Mouse (Mus musculus) embryonic facial prominence, embryonic 14.5 days (tissue): ENCODE results near the gene Nek2. TPM values are rescaled to one million over a fixed set of nuclear protein-coding genes. Genes with fewer than 3 reads are reported as not detected.

ENCODE experiments used
- ATAC-seq: fragments of 200-750 bp; cut with Nextera tagmentation; 2 replicates; pipeline ENCODE4 v1.8.0; 2017; ENCODE audit warnings: low read depth, moderate number of reproducible peaks, moderate TSS enrichment
- DNase-seq: peaks from one replicate; pipeline ENCODE4 v3.0.0-alpha.2; 2015; ENCODE audit warnings: low spot score
- H3K27ac ChIP-seq: fragments of 300-500 bp; sonication (generic); replicated peaks from 2 replicates; pipeline ENCODE4 v1.5.1; 2014; ENCODE audit warnings: low read depth, mild to moderate bottlenecking, low read length, moderate library complexity
- H3K27me3 ChIP-seq: fragments of 300-500 bp; sonication (generic); replicated peaks from 2 replicates; pipeline ENCODE4 v1.6.1; 2014; ENCODE audit warnings: low read length; ENCODE audit not compliant: control insufficient read depth, insufficient read depth
- H3K36me3 ChIP-seq: fragments of 300-500 bp; sonication (generic); 2 replicates; pipeline ENCODE4 v1.6.1; 2014; ENCODE audit warnings: low read length, mixed read lengths; ENCODE audit not compliant: control insufficient read depth, insufficient read depth
- H3K4me1 ChIP-seq: fragments of 300-500 bp; sonication (generic); 2 replicates; pipeline ENCODE4 v1.6.1; 2014; ENCODE audit warnings: antibody characterized with exemption, low read length; ENCODE audit not compliant: control insufficient read depth, insufficient read depth
- H3K4me2 ChIP-seq: fragments of 300-500 bp; sonication (generic); 2 replicates; pipeline ENCODE4 v1.6.1; 2014; ENCODE audit warnings: low read depth, mild to moderate bottlenecking, low read length, moderate library complexity, mixed read lengths
- H3K4me3 ChIP-seq: fragments of 300-500 bp; sonication (generic); 2 replicates; pipeline ENCODE4 v1.5.1; 2014; ENCODE audit warnings: low read depth, mild to moderate bottlenecking, low read length
- H3K9ac ChIP-seq: fragments of 300-500 bp; sonication (generic); 2 replicates; pipeline ENCODE4 v1.6.1; 2014; ENCODE audit warnings: low read depth, mild to moderate bottlenecking, low read length, moderate library complexity, mixed read lengths
- H3K9me3 ChIP-seq: fragments of 300-500 bp; sonication (generic); 2 replicates; pipeline ENCODE4 v1.6.1; 2016; ENCODE audit warnings: low read length; ENCODE audit not compliant: control insufficient read depth
- WGBS: fragments of 180-500 bp; shearing (Covaris S2); extraction: QIAGEN DNeasy Blood & Tissue Kit; methylation state at CpG from one replicate; pipeline ENCODE4 v1.1.7; 2014; 5-methylcytosine and 5-hydroxymethylcytosine counted together
- polyA plus RNA-seq: library from polyadenylated mRNA; unstranded; fragments of >200 nt; fragmentation: Nextera tagmentation; extraction: Ambion mirVana; gene quantifications from 2 replicates; pipeline ENCODE4 v1.2.1, GENCODE M21; 2014

Nek2 gene
- polyA plus RNA-seq, result 28.1 and 29.0 TPM in 2 replicates

DNA sequence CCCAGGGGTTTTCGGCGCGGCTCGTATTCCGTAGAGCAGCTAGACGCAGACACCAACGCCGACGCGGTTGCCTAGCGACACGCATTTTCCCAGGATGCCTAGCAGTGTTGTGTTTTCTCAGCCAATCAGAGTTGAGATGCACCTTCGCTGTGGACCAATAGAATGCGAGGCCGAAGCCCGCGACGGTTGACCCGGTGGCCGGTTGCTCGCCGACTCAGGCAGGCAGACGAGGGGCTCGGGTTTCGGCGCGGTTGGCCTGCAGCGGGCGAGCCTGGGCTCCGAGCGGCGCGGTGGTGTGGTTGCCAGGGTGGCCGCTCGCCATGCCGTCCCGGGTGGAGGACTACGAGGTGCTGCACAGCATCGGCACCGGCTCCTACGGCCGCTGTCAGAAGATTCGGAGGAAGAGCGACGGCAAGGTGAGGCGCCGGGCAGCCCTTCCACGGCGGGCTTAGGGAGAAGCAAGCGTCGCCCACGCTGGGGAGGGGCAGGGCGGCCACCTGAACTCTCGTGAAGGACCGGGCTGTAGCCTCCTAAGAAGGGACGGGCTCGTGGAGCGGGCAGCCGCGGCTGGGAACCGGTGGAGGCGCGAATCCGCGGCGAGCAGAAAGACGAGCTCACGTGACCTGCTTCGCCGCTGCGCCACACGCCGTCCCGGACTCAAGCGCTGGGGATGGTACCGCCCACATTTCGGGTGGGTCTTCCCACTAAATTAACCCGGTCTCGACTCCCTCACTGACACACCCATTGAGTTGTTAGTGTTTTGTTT, at the start of gene Nek2:
TSS of gene Nek2 (plus strand) at position 119 of the 766 bp plus-strand sequence.
- WGBS, result under 1% methylated on average over 70 of the region's 79 CpGs
- peaks cover 34% of the 10 kb centered on the region for H3K36me3 ChIP-seq
- H3K9me3 ChIP-seq, result no peaks in the 10 kb centered on the region
- H3K4me2 ChIP-seq, result peak within 1 kb of the TSS; percentile 66
- peak within 1 kb of the TSS; percentile 80 for H3K9ac ChIP-seq
- H3K27ac ChIP-seq, result peak within 1 kb of the TSS; percentile 80
- ATAC-seq, result peak; percentile 95
- H3K4me1 ChIP-seq, result 0 out of 2 replicates have a peak, but pooled peaks cover 3% of the 10 kb centered on the region
- peak within 1 kb of the TSS; percentile 72 for H3K4me3 ChIP-seq
- DNase-seq, result peak; percentile 99
- no peaks in the 10 kb centered on the region for H3K27me3 ChIP-seq

DNA sequence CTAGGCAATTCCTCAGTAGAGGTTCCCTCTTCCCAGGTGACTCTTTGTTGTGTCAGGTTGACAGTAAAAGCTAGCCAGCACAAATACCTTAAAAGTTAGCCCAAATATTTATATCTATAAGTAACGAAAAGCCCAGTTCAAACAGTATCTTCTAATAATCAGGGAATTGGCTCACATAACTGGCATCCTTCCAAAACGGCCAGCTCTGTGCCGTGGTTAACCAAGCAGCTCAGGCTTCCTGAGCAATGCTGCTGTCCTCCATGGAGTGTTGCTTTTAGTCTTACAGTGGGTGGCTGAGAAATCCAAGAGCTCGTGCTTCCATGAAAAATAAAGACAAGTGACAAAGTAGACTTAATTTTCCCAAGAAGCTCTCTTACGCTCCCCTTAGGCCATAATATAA, 47.1 kb upstream of the Nek2 start:
- WGBS, result 64% methylated on average over 5 of the region's 5 CpGs
- H3K4me2 ChIP-seq, result no peak overlapping the region
- H3K27ac ChIP-seq, result no peak overlapping the region
- H3K36me3 ChIP-seq, result peaks cover 66% of the 10 kb centered on the region
- H3K9ac ChIP-seq, result no peak overlapping the region
- ATAC-seq (no peak), DNase-seq (peak; percentile 28)
- no peak overlapping the region for H3K4me3 ChIP-seq
- no peaks in the 10 kb centered on the region for H3K9me3 ChIP-seq
- H3K27me3 ChIP-seq, result no peaks in the 10 kb centered on the region
- no peaks in the 10 kb centered on the region for H3K4me1 ChIP-seq

DNA sequence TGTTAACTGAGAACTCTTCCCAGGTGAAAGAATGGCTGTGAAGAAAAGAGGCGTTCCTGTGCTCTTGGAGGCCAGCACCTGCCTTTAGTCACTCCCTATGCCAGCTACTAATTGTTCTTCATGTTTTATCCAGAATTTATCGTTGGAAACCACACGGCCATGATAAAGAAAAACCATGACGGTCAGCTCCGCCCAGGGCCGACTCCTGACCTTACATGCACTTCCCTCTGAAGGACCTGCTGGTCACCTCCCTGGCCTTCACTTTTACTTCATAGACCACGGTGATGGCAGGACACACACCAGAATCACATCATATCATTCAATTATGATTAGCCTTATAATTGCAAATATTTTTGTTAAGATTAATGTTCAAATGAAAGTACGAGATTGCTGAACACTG, 46.1 kb upstream of the Nek2 start:
- Histone ChIP-seq H3K9me3 (no peaks in the 10 kb centered on the region), H3K9ac (no peak overlapping the region), H3K4me3 (no peak overlapping the region), H3K27me3 (no peaks in the 10 kb centered on the region), H3K36me3 (peaks cover 75% of the 10 kb centered on the region), H3K4me1 (no peaks in the 10 kb centered on the region), H3K4me2 (no peak overlapping the region), H3K27ac (no peak overlapping the region)
- DNase-seq (no peak), ATAC-seq (no peak)
- 88% methylated on average over 8 of the region's 8 CpGs for WGBS

GRCm38 (mm10) chr1:191777521-191777920, 43.7 kb upstream of the Nek2 start:
- Histone ChIP-seq H3K27ac (no peak overlapping the region), H3K27me3 (no peaks in the 10 kb centered on the region), H3K4me3 (no peak overlapping the region), H3K4me2 (no peak overlapping the region), H3K4me1 (no peaks in the 10 kb centered on the region), H3K36me3 (peaks cover 68% of the 10 kb centered on the region), H3K9me3 (no peaks in the 10 kb centered on the region), H3K9ac (no peak overlapping the region)
- DNase-seq, result no peak
- ATAC-seq, result no peak
- WGBS, result 74% methylated on average over 8 of the region's 8 CpGs

DNA sequence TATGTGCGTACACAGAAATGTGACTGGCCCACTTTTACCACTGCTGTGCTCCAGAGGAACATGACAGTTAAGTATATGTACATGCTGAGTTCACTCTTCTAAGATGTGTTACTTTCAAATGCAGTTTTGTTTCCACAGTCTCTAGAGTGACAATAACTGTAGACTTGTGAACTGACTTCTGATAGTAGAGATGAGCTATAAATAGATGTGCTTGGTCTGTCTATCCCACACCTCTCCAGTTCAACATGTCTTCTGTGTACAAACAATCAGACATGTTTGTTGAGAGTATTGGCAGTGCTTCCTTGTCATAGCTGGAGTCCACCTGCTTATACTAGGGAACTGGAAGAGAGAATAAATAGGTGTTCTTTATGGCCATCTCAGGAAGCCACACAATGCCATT, 40.8 kb upstream of the Nek2 start:
- H3K27me3 ChIP-seq, result no peaks in the 10 kb centered on the region
- H3K27ac ChIP-seq, result no peak overlapping the region
- DNase-seq (no peak), ATAC-seq (no peak)
- H3K9ac ChIP-seq, result no peak overlapping the region
- no peak overlapping the region for H3K4me2 ChIP-seq
- WGBS, result 96% methylated on average over 1 of the region's 1 CpGs
- H3K36me3 ChIP-seq, result peaks cover 47% of the 10 kb centered on the region
- H3K9me3 ChIP-seq, result no peaks in the 10 kb centered on the region
- H3K4me3 ChIP-seq, result no peak overlapping the region
- H3K4me1 ChIP-seq, result no peaks in the 10 kb centered on the region

- ATAC-seq (peak; percentile 26; the same call in 1 of the 2 replicates), DNase-seq (peak; percentile 30)
- H3K27me3 ChIP-seq, result no peaks in the 10 kb centered on the region
- H3K27ac ChIP-seq, result no peak overlapping the region
- no peaks in the 10 kb centered on the region for H3K4me1 ChIP-seq
- H3K36me3 ChIP-seq, result 0 out of 2 replicates have a peak, but pooled peaks cover 4% of the 10 kb centered on the region
- no peak overlapping the region for H3K4me2 ChIP-seq
- no peak overlapping the region for H3K4me3 ChIP-seq
- 59% methylated on average over 11 of the region's 11 CpGs for WGBS
- no peaks in the 10 kb centered on the region for H3K9me3 ChIP-seq
- no peak overlapping the region for H3K9ac ChIP-seq
These were observed 36.1 kb upstream of the Nek2 start for GRCm38 (mm10) chr1:191785108-191785507.

DNA sequence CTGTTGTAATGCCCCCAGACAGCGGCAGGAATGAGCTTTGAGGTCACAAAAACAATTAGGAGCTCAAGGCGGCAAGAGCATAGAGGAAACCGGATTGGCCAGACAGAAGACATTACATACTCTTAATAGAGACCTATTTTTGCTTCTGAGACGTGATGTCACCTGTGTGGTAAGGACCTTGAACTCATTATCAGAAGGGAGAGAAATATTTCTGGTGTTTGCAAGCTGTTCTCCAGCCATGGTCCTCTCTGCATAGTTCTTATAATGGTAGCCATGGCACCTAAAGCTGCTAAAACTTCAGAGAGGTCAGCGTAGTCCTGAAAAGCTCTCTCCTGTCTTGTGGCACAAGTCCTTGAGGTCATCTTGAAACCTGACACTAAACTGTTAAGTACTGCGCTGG, 35.0 kb upstream of the Nek2 start:
- WGBS, result 66% methylated on average over 6 of the region's 6 CpGs
- no peak overlapping the region for H3K27ac ChIP-seq
- no peak overlapping the region for H3K4me3 ChIP-seq
- no peaks in the 10 kb centered on the region for H3K27me3 ChIP-seq
- no peak overlapping the region for H3K4me2 ChIP-seq
- no peaks in the 10 kb centered on the region for H3K4me1 ChIP-seq
- no peak overlapping the region for H3K9ac ChIP-seq
- DNase-seq (no peak), ATAC-seq (no peak)
- H3K36me3 ChIP-seq, result 0 out of 2 replicates have a peak, but pooled peaks cover 3% of the 10 kb centered on the region
- H3K9me3 ChIP-seq, result no peaks in the 10 kb centered on the region

DNA sequence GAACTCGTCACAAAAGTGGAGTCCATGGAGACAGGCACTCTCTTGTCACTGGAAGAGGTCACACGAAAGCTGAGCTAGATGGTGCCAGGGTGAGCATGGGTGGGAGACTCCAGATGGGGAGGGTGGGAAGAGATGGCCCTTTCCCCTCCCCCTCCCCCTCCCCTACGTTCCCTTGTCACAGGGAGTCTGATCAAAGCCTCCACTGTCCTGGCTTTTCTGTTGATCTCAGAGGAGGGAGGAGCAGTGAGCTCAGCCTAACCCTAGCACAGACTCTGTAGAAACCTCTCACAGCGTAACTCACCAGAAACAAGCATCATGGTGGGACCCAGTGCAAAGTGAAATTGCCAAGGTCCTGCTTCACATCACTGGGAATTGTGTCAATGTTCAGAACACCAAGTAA, 33.9 kb upstream of the Nek2 start:
- no peaks in the 10 kb centered on the region for H3K9me3 ChIP-seq
- no peak overlapping the region for H3K9ac ChIP-seq
- H3K27me3 ChIP-seq, result no peaks in the 10 kb centered on the region
- no peak overlapping the region for H3K27ac ChIP-seq
- H3K36me3 ChIP-seq, result no peaks in the 10 kb centered on the region
- DNase-seq (no peak), ATAC-seq (no peak)
- H3K4me3 ChIP-seq, result no peak overlapping the region
- 41% methylated on average over 2 of the region's 4 CpGs for WGBS
- no peaks in the 10 kb centered on the region for H3K4me1 ChIP-seq
- no peak overlapping the region for H3K4me2 ChIP-seq

GRCm38 (mm10) chr1:191792991-191793390, 28.3 kb upstream of the Nek2 start:
- H3K4me3 ChIP-seq, result no peak overlapping the region
- H3K4me1 ChIP-seq, result no peaks in the 10 kb centered on the region
- no peaks in the 10 kb centered on the region for H3K9me3 ChIP-seq
- H3K27me3 ChIP-seq, result no peaks in the 10 kb centered on the region
- no peak overlapping the region for H3K4me2 ChIP-seq
- 52% methylated on average over 8 of the region's 8 CpGs for WGBS
- H3K9ac ChIP-seq, result no peak overlapping the region
- DNase-seq, result peak; percentile 71
- ATAC-seq, result peak; percentile 83; the same call in 1 of the 2 replicates
- H3K36me3 ChIP-seq, result no peaks in the 10 kb centered on the region
- no peak overlapping the region for H3K27ac ChIP-seq
